ENCODE assay signal across 9 mouse cellular contexts in the genomic region with DNA sequence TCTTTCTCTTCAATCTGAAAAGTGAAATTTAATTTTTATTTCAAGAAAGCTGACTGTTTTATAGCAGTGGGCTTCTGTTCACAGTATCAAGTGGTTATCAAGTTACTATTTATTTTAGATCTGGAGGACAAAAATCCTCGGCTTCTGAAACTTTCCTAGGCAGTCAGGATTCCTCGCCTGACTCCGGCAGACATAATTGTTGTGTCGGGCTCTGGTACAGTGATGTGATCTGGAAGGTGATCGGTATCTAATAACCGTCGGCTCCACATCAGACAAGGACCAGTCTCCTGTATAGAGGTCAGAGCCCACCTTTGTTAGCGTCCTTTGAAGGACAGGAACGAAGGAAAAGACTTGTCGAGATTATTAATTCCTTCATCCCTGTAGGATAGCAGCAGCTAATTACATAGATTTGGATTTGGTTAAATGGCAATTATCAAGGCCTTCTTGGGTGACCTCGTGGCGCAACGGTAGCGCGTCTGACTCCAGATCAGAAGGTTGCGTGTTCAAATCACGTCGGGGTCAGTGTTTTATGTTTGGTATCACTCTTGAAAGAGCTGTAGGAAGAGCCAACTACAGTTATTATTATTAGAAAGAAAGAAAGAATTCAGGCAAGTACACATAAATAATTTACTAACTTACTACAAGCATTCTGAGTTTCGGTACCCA. TPM values are rescaled to one million over a fixed set of nuclear protein-coding genes. Genes with fewer than 3 reads are reported as not detected.
DNase-seq lines count a peak whose midpoint lies in the region; ATAC-seq and TF ChIP-seq lines count a peak whose summit lies in the region.
"Had no signal": no experiment of that assay in that cellular context is flagged by ENCODE, and none has a peak within 500 bp of the region (broad histone marks: within the 10 kb centered on the region; RNA-seq: fewer than 3 reads in every experiment).

No protein-coding gene starts in this region.

- no peak for TF ChIP-seq POLR2A in heart, adult 2 months (IDR thresholded peaks at IDR 0.05; ENCODE audit: insufficient read depth, low read depth, low read length)

- TF ChIP-seq CTCF in heart, adult 2 months (IDR thresholded peaks at IDR 0.05), result no peak
- TF ChIP-seq CTCF in C2C12 (IDR thresholded peaks at IDR 0.05; ENCODE audit: control insufficient read depth, insufficient read depth, insufficient read length), result no peak

- no peak overlapping the region for H3K4me3 ChIP-seq in heart, adult 2 months
- no peak overlapping the region for H3K4me3 ChIP-seq in C2C12 (ENCODE audit: insufficient read depth, poor library complexity, severe bottlenecking)
- peak overlapping the region; percentile 14 for H3K4me3 ChIP-seq in hindbrain, embryonic 11.5 days (ENCODE audit: low read depth, low read length)
- peak overlapping the region; percentile 50 for H3K4me3 ChIP-seq in liver, embryonic 11.5 days (ENCODE audit: low read depth, low read length)
- peak overlapping the region; percentile 23 for H3K4me3 ChIP-seq in stomach, embryonic 16.5 days (replicated peaks; ENCODE audit: low read length)

- H3K79me2 ChIP-seq in heart, adult 2 months (replicated peaks; ENCODE audit: control insufficient read depth, insufficient read depth, low read length), result no peaks in the 10 kb centered on the region
- H3K79me2 ChIP-seq in C2C12 (ENCODE audit: control insufficient read depth, insufficient read depth), result no peaks in the 10 kb centered on the region

- no peak for ATAC-seq in hindbrain, embryonic 11.5 days (ENCODE audit: low FRiP score)
- ATAC-seq in liver, embryonic 11.5 days (replicated peaks; ENCODE audit: low FRiP score), result peak; percentile 60
- ATAC-seq in stomach, embryonic 16.5 days (ENCODE audit: insufficient read depth, low FRiP score), result 0 out of 2 replicates have a peak, but pooled peaks have one; percentile 35

- H3K27ac ChIP-seq in heart, adult 2 months, result no peak overlapping the region
- no peak overlapping the region for H3K27ac ChIP-seq in hindbrain, embryonic 11.5 days (ENCODE audit: low read depth, low read length)
- H3K27ac ChIP-seq in liver, embryonic 11.5 days (ENCODE audit: low read depth, low read length), result no peak overlapping the region
- H3K27ac ChIP-seq in stomach, embryonic 16.5 days (ENCODE audit: low read length), result no peak overlapping the region

- intact Hi-C loops in heart, adult 2 months (cut with DNase I), result no loop called here
- intact Hi-C loops in heart, postnatal 10 days (cut with DNase I), result no loop called here

- H3K27me3 ChIP-seq in heart, adult 2 months (ENCODE audit: control insufficient read depth, insufficient read depth, low read length), result no peaks in the 10 kb centered on the region
- H3K27me3 ChIP-seq in C2C12 (ENCODE audit: control insufficient read depth, insufficient read depth, insufficient read length), result no peaks in the 10 kb centered on the region
- 0 out of 2 replicates have a peak, but pooled peaks cover 2% of the 10 kb centered on the region for H3K27me3 ChIP-seq in hindbrain, embryonic 11.5 days (ENCODE audit: control insufficient read depth, insufficient read depth, low read length)
- H3K27me3 ChIP-seq in liver, embryonic 11.5 days (replicated peaks; ENCODE audit: control insufficient read depth, insufficient read depth, low read length), result no peaks in the 10 kb centered on the region
- H3K27me3 ChIP-seq in stomach, embryonic 16.5 days (ENCODE audit: control insufficient read depth, insufficient read depth, low read length), result no peaks in the 10 kb centered on the region

- H3K79me3 ChIP-seq in C2C12 (ENCODE audit: low read depth), result no peaks in the 10 kb centered on the region

- no peaks in the 10 kb centered on the region for H3K36me3 ChIP-seq in heart, adult 2 months (ENCODE audit: control insufficient read depth, insufficient read depth, low read length)
- H3K36me3 ChIP-seq in C2C12 (ENCODE audit: control insufficient read depth, insufficient read depth), result no peaks in the 10 kb centered on the region
- no peaks in the 10 kb centered on the region for H3K36me3 ChIP-seq in hindbrain, embryonic 11.5 days (ENCODE audit: control insufficient read depth, insufficient read depth, low read length)
- H3K36me3 ChIP-seq in liver, embryonic 11.5 days (ENCODE audit: control insufficient read depth, insufficient read depth, low read length), result no peaks in the 10 kb centered on the region
- H3K36me3 ChIP-seq in stomach, embryonic 16.5 days (ENCODE audit: control insufficient read depth, insufficient read depth, low read length), result no peaks in the 10 kb centered on the region

- peak overlapping the region; percentile 29; the same call in 1 of the 2 replicates for H3K4me2 ChIP-seq in hindbrain, embryonic 11.5 days (replicated peaks; ENCODE audit: low read depth, low read length)
- H3K4me2 ChIP-seq in liver, embryonic 11.5 days, result peak overlapping the region; percentile 86
- peak overlapping the region; percentile 50 for H3K4me2 ChIP-seq in stomach, embryonic 16.5 days (ENCODE audit: low read depth, low read length)

- H3K4me1 ChIP-seq in heart, adult 2 months (ENCODE audit: control insufficient read depth, insufficient read depth, low read length), result no peaks in the 10 kb centered on the region
- H3K4me1 ChIP-seq in hindbrain, embryonic 11.5 days (replicated peaks; ENCODE audit: control insufficient read depth, insufficient read depth, low read length), result no peaks in the 10 kb centered on the region
- H3K4me1 ChIP-seq in liver, embryonic 11.5 days (replicated peaks; ENCODE audit: control insufficient read depth, insufficient read depth, low read length), result peaks cover 25% of the 10 kb centered on the region
- H3K4me1 ChIP-seq in stomach, embryonic 16.5 days (ENCODE audit: control insufficient read depth, insufficient read depth, low read length), result no peaks in the 10 kb centered on the region; the same call in 1 of the 2 replicates

- 41% methylated on average over 19 of the region's 19 CpGs for WGBS in heart, adult 2 months
- 1% methylated on average over 19 of the region's 19 CpGs for WGBS in hindbrain, embryonic 11.5 days
- WGBS in liver, embryonic 11.5 days, result under 1% methylated on average over 19 of the region's 19 CpGs
- WGBS in stomach, embryonic 16.5 days, result 13% methylated on average over 19 of the region's 19 CpGs

- no peak overlapping the region for H3ac ChIP-seq in C2C12 (ENCODE audit: control insufficient read depth, insufficient read length, low read depth)

- TF ChIP-seq EP300 in heart, adult 2 months (IDR thresholded peaks at IDR 0.05; ENCODE audit: insufficient read depth, low read depth, low read length), result no peak

- no peak overlapping the region for H3K9ac ChIP-seq in heart, adult 2 months (ENCODE audit: low read depth, low read length)
- H3K9ac ChIP-seq in hindbrain, embryonic 11.5 days (ENCODE audit: low read depth, low read length), result no peak overlapping the region
- H3K9ac ChIP-seq in liver, embryonic 11.5 days (ENCODE audit: low read depth, low read length), result no peak overlapping the region
- H3K9ac ChIP-seq in stomach, embryonic 16.5 days (ENCODE audit: low read length), result no peak overlapping the region

- no peaks in the 10 kb centered on the region for H3K9me3 ChIP-seq in hindbrain, embryonic 11.5 days (ENCODE audit: control insufficient read depth, low read length)
- H3K9me3 ChIP-seq in liver, embryonic 11.5 days (ENCODE audit: control insufficient read depth, low read length), result no peaks in the 10 kb centered on the region
- no peaks in the 10 kb centered on the region for H3K9me3 ChIP-seq in stomach, embryonic 16.5 days (replicated peaks; ENCODE audit: control insufficient read depth, low read length)

- peak; percentile 27 to 39 for DNase-seq in heart, adult 2 months
- no peak for DNase-seq in heart, postnatal 10 days
- peak; percentile 85 for DNase-seq in embryo, embryonic 10 days (ENCODE audit: low spot score)
- DNase-seq in hindbrain, embryonic 11.5 days (ENCODE audit: low spot score), result peak; percentile 72
- peak; percentile 81 for DNase-seq in liver, embryonic 11.5 days (ENCODE audit: low spot score)
- DNase-seq in kidney, postnatal 14 days, result no peak

RNA-seq across cellular contexts. Expression of gene Btn2a2, which starts 9.1 kb away (rescaled TPM):
- not detected for total RNA-seq in heart, adult 2 months (2021)
- polyA plus RNA-seq in heart, adult 2 months (2012; rRNA removed), result not detected in 2 replicates
- not detected for total RNA-seq in heart, postnatal 10 days (2021)
- polyA plus RNA-seq in C2C12 (2012; fragmentation: generic; extraction: Trizol), result 0.07 TPM
- polyA plus RNA-seq in hindbrain, embryonic 11.5 days (2014; fragmentation: Nextera tagmentation; extraction: Ambion mirVana), result 0.15 and 0.18 TPM in 2 replicates
- polyA plus RNA-seq in liver, embryonic 11.5 days (2014; fragmentation: Nextera tagmentation; extraction: Ambion mirVana), result 0.08 and 0.32 TPM in 2 replicates
- 0.14 and 0.28 TPM in 2 replicates for polyA plus RNA-seq in stomach, embryonic 16.5 days (2015; fragmentation: Nextera tagmentation; extraction: Ambion mirVana)

RNA-seq across cellular contexts. Expression of gene Btn1a1, which starts 32.1 kb away (rescaled TPM):
- total RNA-seq in heart, adult 2 months (2021), result not detected
- 0.20 TPM in 1 of 2 replicates, not detected in the other for polyA plus RNA-seq in heart, adult 2 months (2012; rRNA removed)
- total RNA-seq in heart, postnatal 10 days (2021), result not detected
- polyA plus RNA-seq in C2C12 (2012; fragmentation: generic; extraction: Trizol), result not detected
- not detected in 2 replicates for polyA plus RNA-seq in hindbrain, embryonic 11.5 days (2014; fragmentation: Nextera tagmentation; extraction: Ambion mirVana)
- 1.8 and 2.2 TPM in 2 replicates for polyA plus RNA-seq in liver, embryonic 11.5 days (2014; fragmentation: Nextera tagmentation; extraction: Ambion mirVana)
- polyA plus RNA-seq in stomach, embryonic 16.5 days (2015; fragmentation: Nextera tagmentation; extraction: Ambion mirVana), result 0.21 and 0.22 TPM in 2 replicates
- total RNA-seq: left cerebral cortex, postnatal 36 days had no signal

RNA-seq across cellular contexts. Expression of gene Hist1h4h, which starts 33.1 kb away (rescaled TPM):
- total RNA-seq in heart, adult 2 months (2021), result 100 to 1,000 TPM; 212 to 239 TPM
- polyA plus RNA-seq in heart, adult 2 months (2012; rRNA removed), result 53.1 and 61.9 TPM in 2 replicates
- 100 to 1,000 TPM; 743 to 812 TPM for total RNA-seq in heart, postnatal 10 days (2021)
- 6.9 TPM for polyA plus RNA-seq in C2C12 (2012; fragmentation: generic; extraction: Trizol)
- polyA plus RNA-seq in hindbrain, embryonic 11.5 days (2014; fragmentation: Nextera tagmentation; extraction: Ambion mirVana), result 4.7 TPM in 2 replicates
- polyA plus RNA-seq in liver, embryonic 11.5 days (2014; fragmentation: Nextera tagmentation; extraction: Ambion mirVana), result 3.3 and 4.3 TPM in 2 replicates
- 5.7 and 6.3 TPM in 2 replicates for polyA plus RNA-seq in stomach, embryonic 16.5 days (2015; fragmentation: Nextera tagmentation; extraction: Ambion mirVana)

RNA-seq across cellular contexts. Expression of gene Hist1h2af, which starts 35.9 kb away (rescaled TPM):
- total RNA-seq in heart, adult 2 months (2021), result 1 to 10 TPM; 4.4 to 9.8 TPM
- polyA plus RNA-seq in heart, adult 2 months (2012; rRNA removed), result 1.9 and 2.0 TPM in 2 replicates
- 100 to 1,000 TPM; 171 to 245 TPM for total RNA-seq in heart, postnatal 10 days (2021)
- 98.1 TPM for polyA plus RNA-seq in C2C12 (2012; fragmentation: generic; extraction: Trizol)
- 3.6 and 8.4 TPM in 2 replicates for polyA plus RNA-seq in hindbrain, embryonic 11.5 days (2014; fragmentation: Nextera tagmentation; extraction: Ambion mirVana)
- 1.1 and 5.1 TPM in 2 replicates for polyA plus RNA-seq in liver, embryonic 11.5 days (2014; fragmentation: Nextera tagmentation; extraction: Ambion mirVana)
- polyA plus RNA-seq in stomach, embryonic 16.5 days (2015; fragmentation: Nextera tagmentation; extraction: Ambion mirVana), result 0.74 and 3.1 TPM in 2 replicates

RNA-seq across cellular contexts. Expression of gene Hist1h3g, which starts 37.4 kb away (rescaled TPM):
- 1 to 10 TPM in 1 of 2 experiments, under 1 TPM in 1; 0.94 to 2.1 TPM for total RNA-seq in heart, adult 2 months (2021)
- polyA plus RNA-seq in heart, adult 2 months (2012; rRNA removed), result 0.80 and 1.8 TPM in 2 replicates
- 10 to 100 TPM; 45.9 to 66.2 TPM for total RNA-seq in heart, postnatal 10 days (2021)
- polyA plus RNA-seq in C2C12 (2012; fragmentation: generic; extraction: Trizol), result 5.5 TPM
- 3.7 and 4.8 TPM in 2 replicates for polyA plus RNA-seq in hindbrain, embryonic 11.5 days (2014; fragmentation: Nextera tagmentation; extraction: Ambion mirVana)
- 5.2 TPM in 2 replicates for polyA plus RNA-seq in liver, embryonic 11.5 days (2014; fragmentation: Nextera tagmentation; extraction: Ambion mirVana)
- polyA plus RNA-seq in stomach, embryonic 16.5 days (2015; fragmentation: Nextera tagmentation; extraction: Ambion mirVana), result 4.7 and 6.1 TPM in 2 replicates

Comparison
In these comparisons a context has a peak if more than half of its experiments do, and no peak if none do; other contexts are left out.
1. DNase-seq: peak in heart, adult 2 months (2 of 2), embryo, embryonic 10 days (single experiment), hindbrain, embryonic 11.5 days (single experiment) and liver, embryonic 11.5 days (single experiment); none in heart, postnatal 10 days (0 of 2) and kidney, postnatal 14 days (single experiment).
2. H3K4me3 ChIP-seq: peak in hindbrain, embryonic 11.5 days (single experiment), liver, embryonic 11.5 days (single experiment) and stomach, embryonic 16.5 days (single experiment); none in heart, adult 2 months (single experiment) and C2C12 (single experiment).
3. H3K4me2 ChIP-seq: peak in every context shown above with its lines; median percentile 86 in liver, embryonic 11.5 days; 50 in stomach, embryonic 16.5 days; 29 in hindbrain, embryonic 11.5 days.